Mouse (Mus musculus) heart, postnatal 0 days (tissue): ENCODE results near the gene Adarb2.

Experiments
- CTCF ChIP-seq: IDR thresholded peaks from 2 replicates; pipeline ENCODE4 v1.5.1; 2016; ENCODE audit warnings: antibody characterized with exemption, control low read depth, low read depth
- EP300 ChIP-seq: IDR thresholded peaks from 2 replicates; pipeline ENCODE4 v1.6.1; 2016; ENCODE audit warnings: antibody characterized with exemption, low read depth

DNA sequence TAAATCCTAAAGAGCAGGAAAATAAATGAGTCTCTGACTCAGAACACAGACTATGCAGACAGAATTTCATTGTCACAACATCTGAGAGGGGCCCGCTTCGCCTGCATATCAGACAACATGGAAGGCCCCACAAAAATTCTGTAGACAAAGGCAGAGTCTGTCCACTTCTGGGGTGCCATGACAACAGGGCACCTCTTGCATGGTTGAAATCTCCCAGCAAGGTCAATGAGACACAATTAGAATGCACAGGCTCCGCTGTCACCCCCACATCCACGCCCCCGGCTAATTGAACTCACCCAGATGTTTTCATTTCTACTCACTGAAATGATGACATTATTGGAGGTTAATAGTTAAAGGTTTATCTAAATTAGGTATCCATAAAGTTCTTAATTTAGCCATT is 296.9 kb downstream of the Adarb2 start:
- TF ChIP-seq CTCF: no peak
- TF ChIP-seq EP300: no peak
